Mouse (Mus musculus) heart, embryonic 14.5 days (tissue): ENCODE measurements around the gene Cenpn. TPM values are rescaled to one million over a fixed set of nuclear protein-coding genes. Genes with fewer than 3 reads are reported as not detected.

Experiments used
- ATAC-seq: fragments of 200-750 bp; cut with Nextera tagmentation; 2 replicates; pipeline ENCODE4 v1.8.0; 2017; ENCODE audit warnings: low read depth, moderate TSS enrichment; ENCODE audit not compliant: insufficient number of reproducible peaks, insufficient read depth, low FRiP score
- H3K27ac ChIP-seq, 2 experiments: fragments of 200-500 bp in 1 of 2; fragments of 300-500 bp in 1 of 2; sonication (generic) in 1 of 2; replicated peaks in 1 of 2; 2 replicates each; pipeline ENCODE4 v1.5.1; 2012 to 2014; ENCODE audit warnings: low read depth in 2 of 2, low read length in 2 of 2, control low read depth in 1 of 2, mild to moderate bottlenecking in 1 of 2, mixed read lengths in 1 of 2; ENCODE audit not compliant: control insufficient read depth in 1 of 2, insufficient read depth in 1 of 2
- H3K27me3 ChIP-seq: fragments of 300-500 bp; sonication (generic); 2 replicates; pipeline ENCODE4 v1.6.1; 2014; ENCODE audit warnings: mild to moderate bottlenecking, low read length, control low read depth; ENCODE audit not compliant: control insufficient read depth, insufficient read depth
- H3K36me3 ChIP-seq: fragments of 300-500 bp; sonication (generic); 2 replicates; pipeline ENCODE4 v1.6.1; 2014; ENCODE audit warnings: mild to moderate bottlenecking, control low read depth, low read length, mixed read lengths; ENCODE audit not compliant: control insufficient read depth, insufficient read depth
- H3K4me1 ChIP-seq, 2 experiments: fragments of 200-500 bp in 1 of 2; fragments of 300-500 bp in 1 of 2; sonication (generic) in 1 of 2; 2 replicates each; pipeline ENCODE4 v1.6.1; 2012 to 2014; ENCODE audit warnings: low read length in 2 of 2, control low read depth in 1 of 2, mixed read lengths in 1 of 2; ENCODE audit not compliant: control insufficient read depth in 2 of 2, insufficient read depth in 2 of 2
- H3K4me2 ChIP-seq: fragments of 300-500 bp; sonication (generic); 2 replicates; pipeline ENCODE4 v1.6.1; 2014; ENCODE audit warnings: mild to moderate bottlenecking, low read length
- H3K4me3 ChIP-seq, 2 experiments: fragments of 200-500 bp in 1 of 2; fragments of 300-500 bp in 1 of 2; sonication (generic) in 1 of 2; 2 replicates each; pipeline ENCODE4 v1.5.1; 2012 to 2014; ENCODE audit warnings: low read length in 2 of 2, mild to moderate bottlenecking in 2 of 2, control low read depth in 1 of 2, low read depth in 1 of 2, moderate library complexity in 1 of 2; ENCODE audit not compliant: control insufficient read depth in 1 of 2, insufficient read depth in 1 of 2
- H3K9ac ChIP-seq: fragments of 300-500 bp; sonication (generic); 2 replicates; pipeline ENCODE4 v1.6.1; 2014; ENCODE audit warnings: mild to moderate bottlenecking, low read length
- H3K9me3 ChIP-seq: fragments of 300-500 bp; sonication (generic); 2 replicates; pipeline ENCODE4 v1.6.1; 2016; ENCODE audit warnings: low read length, control low read depth; ENCODE audit not compliant: control insufficient read depth
- WGBS: fragments of 180-500 bp; shearing (Covaris S2); extraction: QIAGEN DNeasy Blood & Tissue Kit; methylation state at CpG from one replicate; pipeline ENCODE4 v1.1.7; 2014; 5-methylcytosine and 5-hydroxymethylcytosine counted together
- polyA plus RNA-seq: library from polyadenylated mRNA; unstranded; fragments of >200 nt; fragmentation: Nextera tagmentation; extraction: Ambion mirVana; gene quantifications from 2 replicates; pipeline ENCODE4 v1.2.1, GENCODE M21; 2014

The Cenpn gene
- polyA plus RNA-seq, 1 experiment from 2014 or later, result 24.2 TPM

DNA sequence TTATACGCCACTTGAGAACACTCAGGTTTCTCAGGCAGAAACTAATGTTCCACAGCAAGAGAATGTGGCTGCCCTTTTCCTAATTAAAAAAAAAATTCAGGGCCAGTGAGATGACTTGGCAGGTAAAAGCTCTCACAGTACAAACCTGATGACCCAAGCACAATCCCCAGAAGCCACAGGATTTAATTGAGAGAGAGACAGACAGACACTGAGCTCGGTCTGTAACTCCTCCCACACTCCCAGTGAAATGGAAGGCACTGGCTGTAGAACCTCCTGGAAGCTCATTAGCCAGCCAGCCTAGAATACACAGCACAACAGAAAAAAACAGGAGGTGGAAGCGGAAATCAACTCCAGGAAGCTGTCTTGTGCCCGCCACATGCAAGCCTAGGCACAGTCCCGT lies 54.1 kb downstream of the Cenpn start:
- H3K27me3 ChIP-seq, result no peaks in the 10 kb centered on the region
- ATAC-seq, result no peak
- no peak overlapping the region for H3K4me2 ChIP-seq
- H3K36me3 ChIP-seq, result no peaks in the 10 kb centered on the region
- WGBS, result 56% methylated on average over 5 of the region's 5 CpGs
- H3K9ac ChIP-seq, result no peak overlapping the region
- no peak overlapping the region for H3K27ac ChIP-seq
- H3K4me1 ChIP-seq, result peaks cover 9 to 12% of the 10 kb centered on the region in 2 experiments
- no peaks in the 10 kb centered on the region for H3K9me3 ChIP-seq
- H3K4me3 ChIP-seq, result no peak overlapping the region

DNA sequence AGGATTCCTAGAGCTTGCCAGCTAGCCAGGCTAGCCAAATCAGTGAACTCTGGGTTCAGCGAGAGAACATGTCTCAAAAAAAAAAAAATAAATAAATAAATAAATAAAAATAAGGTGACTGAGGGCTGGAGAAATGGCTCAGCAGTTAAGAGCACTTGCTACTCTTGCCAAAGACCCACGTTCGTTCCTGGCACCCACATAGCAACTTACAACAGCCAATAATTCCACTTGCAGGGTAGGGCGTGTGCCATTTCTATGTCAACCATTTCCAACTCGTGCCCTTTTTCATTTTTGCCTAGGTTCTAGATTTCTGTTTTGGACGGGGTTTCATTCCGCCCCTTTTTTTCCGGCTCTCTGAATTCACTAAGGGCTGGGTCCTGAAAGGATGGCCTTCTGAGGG lies 56.5 kb downstream of the Cenpn start:
- H3K27ac ChIP-seq, result no peak overlapping the region
- H3K4me2 ChIP-seq, result peak overlapping the region; percentile 70
- peaks cover 9 to 12% of the 10 kb centered on the region in 2 experiments for H3K4me1 ChIP-seq
- peak overlapping the region; percentile 56; the same call in 1 of the 2 replicates for H3K9ac ChIP-seq
- WGBS, result 30% methylated on average over 8 of the region's 8 CpGs
- peak overlapping the region; percentile 77 to 99 for H3K4me3 ChIP-seq
- ATAC-seq, result no peak
- H3K27me3 ChIP-seq, result no peaks in the 10 kb centered on the region
- H3K36me3 ChIP-seq, result peaks cover 13% of the 10 kb centered on the region
- no peaks in the 10 kb centered on the region for H3K9me3 ChIP-seq

DNA sequence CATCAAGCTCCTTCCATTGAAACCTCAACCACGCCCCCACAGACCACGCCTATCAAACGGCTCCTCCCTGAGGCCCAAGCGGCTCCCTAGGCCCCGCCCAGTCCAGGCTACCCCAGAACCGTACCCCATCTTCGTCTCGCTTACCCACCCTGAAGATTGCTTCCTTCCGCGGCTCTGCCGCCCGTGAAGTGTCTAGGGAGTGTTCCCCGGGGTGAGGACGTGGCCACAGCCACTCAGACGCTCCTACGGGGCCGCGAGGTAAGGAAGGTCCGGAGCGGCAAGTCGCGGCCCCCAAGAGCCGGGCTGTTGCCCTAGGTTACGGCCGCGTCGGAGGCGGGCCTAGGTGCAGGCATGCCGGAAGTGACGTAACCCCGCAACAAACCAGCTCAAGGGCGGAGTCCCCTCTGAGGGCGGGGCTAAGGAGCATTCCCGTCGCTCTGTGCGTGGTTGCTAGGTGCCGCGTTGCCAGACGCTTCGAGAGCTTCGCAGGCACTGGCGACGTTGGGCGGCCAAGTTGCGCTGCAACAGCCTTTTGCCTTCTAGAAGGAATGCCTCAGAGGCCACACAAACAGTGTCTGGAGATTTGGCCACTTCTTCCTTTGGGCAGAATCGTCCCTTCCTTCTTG lies 57.2 kb downstream of the Cenpn start, which contains the start of gene 1700030J22Rik:
Gene 1700030J22Rik, minus strand, starts transcription at position 329 of the 626 bp plus-strand sequence.
- Histone ChIP-seq H3K27ac (no peak within 1 kb of the TSS; a peak in 1 of 4 replicates), H3K36me3 (peaks cover 19% of the 10 kb centered on the region), H3K4me3 (peak within 1 kb of the TSS; percentile 77 to 99), H3K9me3 (no peaks in the 10 kb centered on the region), H3K27me3 (no peaks in the 10 kb centered on the region), H3K9ac (peak within 1 kb of the TSS; percentile 59), H3K4me1 (peaks cover 9 to 12% of the 10 kb centered on the region in 2 experiments), H3K4me2 (peak within 1 kb of the TSS; percentile 70)
- WGBS, result under 1% methylated on average over 46 of the region's 46 CpGs
- ATAC-seq, result peak; percentile 100

DNA sequence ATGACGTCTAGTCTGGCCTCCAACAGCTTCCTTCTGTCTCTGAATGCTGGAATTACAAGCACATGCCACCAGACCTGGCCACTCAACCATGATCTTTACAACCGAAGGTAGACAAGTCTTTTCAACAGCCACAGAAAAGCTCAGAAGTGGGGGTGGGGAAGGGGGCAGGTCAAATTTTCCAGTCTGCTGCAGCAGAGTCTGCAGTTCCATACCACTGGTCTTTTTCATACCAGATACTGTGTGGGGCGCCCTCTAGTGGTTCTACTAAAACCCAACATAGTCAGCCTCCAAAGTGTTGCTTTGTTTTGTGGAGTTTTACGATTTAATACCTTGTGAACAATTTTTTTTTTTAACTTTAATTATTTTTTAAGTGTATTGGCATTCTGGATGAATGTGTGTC lies 58.6 kb downstream of the Cenpn start:
- Histone ChIP-seq H3K36me3 (peaks cover 28% of the 10 kb centered on the region), H3K27me3 (no peaks in the 10 kb centered on the region), H3K27ac (no peak overlapping the region), H3K9ac (no peak overlapping the region), H3K4me2 (0 out of 2 replicates have a peak overlapping the region, but pooled peaks have one; percentile 11), H3K4me1 (peaks cover 9 to 12% of the 10 kb centered on the region in 2 experiments), H3K9me3 (no peaks in the 10 kb centered on the region), H3K4me3 (no peak overlapping the region)
- WGBS, result 14% methylated on average over 4 of the region's 4 CpGs
- no peak for ATAC-seq

DNA sequence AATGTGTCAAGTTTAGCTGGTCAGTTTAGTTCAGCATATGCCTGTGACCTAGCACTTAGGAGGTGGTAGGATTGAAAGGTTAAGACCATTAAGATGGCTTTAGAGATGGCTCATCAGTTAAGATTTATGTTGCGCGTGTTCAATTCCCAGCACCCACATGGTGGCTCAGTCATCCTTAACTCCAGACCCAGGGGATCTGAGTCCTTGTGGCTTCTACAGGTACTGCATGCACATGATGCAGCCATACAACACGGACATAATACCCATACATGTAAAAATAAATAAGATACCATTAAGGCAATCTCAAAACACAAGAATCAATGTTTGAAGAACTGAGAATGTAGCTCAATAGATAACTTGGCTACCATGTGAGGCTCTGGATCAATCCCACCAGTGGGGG lies 68.3 kb downstream of the Cenpn start:
- no peak for ATAC-seq
- H3K9me3 ChIP-seq, result no peaks in the 10 kb centered on the region
- no peak overlapping the region for H3K4me2 ChIP-seq
- H3K4me3 ChIP-seq, result no peak overlapping the region
- H3K27ac ChIP-seq, result no peak overlapping the region
- no peaks in the 10 kb centered on the region for H3K27me3 ChIP-seq
- peaks cover 29% of the 10 kb centered on the region for H3K36me3 ChIP-seq
- peaks cover 4 to 13% of the 10 kb centered on the region in 2 experiments for H3K4me1 ChIP-seq
- no peak overlapping the region for H3K9ac ChIP-seq
- WGBS, result 92% methylated on average over 3 of the region's 3 CpGs

Other genes starting within 250 kb of the Cenpn start
- 5.1 and 6.0 TPM in 2 replicates for gene Cdyl2, start 188.7 kb upstream of the Cenpn start, polyA plus RNA-seq
- gene Cmc2, start 275 bp upstream of the Cenpn start, polyA plus RNA-seq, result 126 and 131 TPM in 2 replicates
- gene Atmin, start 21.7 kb downstream of the Cenpn start, polyA plus RNA-seq, result 11.6 and 12.3 TPM in 2 replicates
- 0.66 and 0.75 TPM in 2 replicates for gene 1700030J22Rik, start 57.2 kb downstream of the Cenpn start, polyA plus RNA-seq
- gene Gcsh, start 71.8 kb downstream of the Cenpn start, polyA plus RNA-seq, result 84.8 and 88.3 TPM in 2 replicates
- gene Pkd1l2, start 160.7 kb downstream of the Cenpn start, polyA plus RNA-seq, result 0.14 TPM in 1 of 2 replicates, not detected in the other
- not detected in 2 replicates for gene Bco1, start 174.1 kb downstream of the Cenpn start, polyA plus RNA-seq
- 1.0 and 1.3 TPM in 2 replicates for gene Gan, start 236.4 kb downstream of the Cenpn start, polyA plus RNA-seq